Mouse (Mus musculus) left cerebral cortex, adult 18-20 months (tissue): ENCODE data around the gene Robo2. TPM values are rescaled to one million over a fixed set of nuclear protein-coding genes. Genes with fewer than 3 reads are reported as not detected.
"Not testable (repeated sequence)": the region's sequence is repeated elsewhere in the genome, so short reads cannot be mapped to it uniquely, and the experiment has no call there.

Experiments
- DNase-seq, 2 experiments: peaks; one replicate each; pipeline ENCODE4 v3.0.0; 2021 to 2022; ENCODE audit warnings: low spot score in 2 of 2, mixed read lengths in 1 of 2
- total RNA-seq, 2 experiments: library from RNA; stranded (reverse); gene quantifications; 2 replicates each; pipeline ENCODE4 v1.2.3; 2021

The Robo2 gene
- total RNA-seq, 2 experiments from 2014 or later = 130 to 136 TPM

- peak; percentile 6 to 21 for DNase-seq
These were observed 321.7 kb downstream of the Robo2 start for GRCm38 (mm10) chr16:74089951-74090350.

GRCm38 (mm10) chr16:74084188-74084587, 327.4 kb downstream of the Robo2 start:
- DNase-seq = no peak

- DNase-seq = no peak
These were observed 339.0 kb downstream of the Robo2 start for GRCm38 (mm10) chr16:74072671-74073070.

- no peak for DNase-seq
These were observed 341.0 kb downstream of the Robo2 start for GRCm38 (mm10) chr16:74070628-74071027.

GRCm38 (mm10) chr16:74065958-74066357, 345.7 kb downstream of the Robo2 start:
- DNase-seq = no peak

- no peak for DNase-seq
These were observed 349.7 kb downstream of the Robo2 start for GRCm38 (mm10) chr16:74061951-74062350.

GRCm38 (mm10) chr16:74061479-74061878, 350.1 kb downstream of the Robo2 start:
- no peak for DNase-seq

GRCm38 (mm10) chr16:74056886-74057285, 354.7 kb downstream of the Robo2 start:
- DNase-seq = no peak

- DNase-seq = no peak
These were observed 355.4 kb downstream of the Robo2 start for GRCm38 (mm10) chr16:74056210-74056609.

- DNase-seq = peak; percentile 37 to 44
These were observed 356.4 kb downstream of the Robo2 start for GRCm38 (mm10) chr16:74055061-74055751.

- no peak for DNase-seq
These were observed 362.2 kb downstream of the Robo2 start for GRCm38 (mm10) chr16:74049467-74049866.

- no peak for DNase-seq
These were observed 362.6 kb downstream of the Robo2 start for GRCm38 (mm10) chr16:74048980-74049379.

- no peak for DNase-seq
These were observed 364.4 kb downstream of the Robo2 start for GRCm38 (mm10) chr16:74047232-74047631.

- not testable (repeated sequence) for DNase-seq
These were observed 370.8 kb downstream of the Robo2 start for GRCm38 (mm10) chr16:74040797-74041196.

GRCm38 (mm10) chr16:74027822-74028221, 383.8 kb downstream of the Robo2 start:
- no peak for DNase-seq

GRCm38 (mm10) chr16:74022281-74022978, 389.2 kb downstream of the Robo2 start:
- DNase-seq = no peak

GRCm38 (mm10) chr16:74005767-74006166, 405.9 kb downstream of the Robo2 start:
- peak in 1 of 2 experiments; percentile 27 for DNase-seq

GRCm38 (mm10) chr16:74001331-74001730, 410.3 kb downstream of the Robo2 start:
- DNase-seq = no peak

GRCm38 (mm10) chr16:73991212-73991611, 420.4 kb downstream of the Robo2 start:
- DNase-seq = no peak

GRCm38 (mm10) chr16:73969573-73969972, 442.1 kb downstream of the Robo2 start:
- DNase-seq = no peak

GRCm38 (mm10) chr16:73964366-73964926, 447.2 kb downstream of the Robo2 start:
- no peak for DNase-seq

GRCm38 (mm10) chr16:73959479-73959970, 452.1 kb downstream of the Robo2 start:
- DNase-seq = no peak
